Mouse (Mus musculus) stomach, embryonic 16.5 days (tissue): ENCODE results near the gene Gm11060. TPM values are rescaled to one million over a fixed set of nuclear protein-coding genes. Genes with fewer than 3 reads are reported as not detected.

ENCODE experiments used
- ATAC-seq: fragments of 200-750 bp; cut with Nextera tagmentation; 2 replicates; pipeline ENCODE4 v1.8.0; 2017; ENCODE audit warnings: moderate number of reproducible peaks, moderate TSS enrichment; ENCODE audit not compliant: insufficient read depth, low FRiP score
- H3K27ac ChIP-seq: fragments of 300-500 bp; sonication (generic); 2 replicates; pipeline ENCODE4 v1.5.1; 2014; ENCODE audit warnings: low read length
- H3K27me3 ChIP-seq: fragments of 300-500 bp; sonication (generic); 2 replicates; pipeline ENCODE4 v1.6.1; 2014; ENCODE audit warnings: low read length, control low read depth, mixed read lengths; ENCODE audit not compliant: control insufficient read depth, insufficient read depth
- H3K36me3 ChIP-seq: fragments of 300-500 bp; sonication (generic); 2 replicates; pipeline ENCODE4 v1.6.1; 2014; ENCODE audit warnings: low read length; ENCODE audit not compliant: control insufficient read depth, insufficient read depth
- H3K4me1 ChIP-seq: fragments of 300-500 bp; sonication (generic); 2 replicates; pipeline ENCODE4 v1.6.1; 2014; ENCODE audit warnings: low read length, control low read depth, mixed read lengths; ENCODE audit not compliant: control insufficient read depth, insufficient read depth
- H3K4me2 ChIP-seq: fragments of 300-500 bp; sonication (generic); 2 replicates; pipeline ENCODE4 v1.6.1; 2014; ENCODE audit warnings: low read depth, low read length, mixed read lengths
- H3K4me3 ChIP-seq: fragments of 300-500 bp; sonication (generic); replicated peaks from 2 replicates; pipeline ENCODE4 v1.5.1; 2014; ENCODE audit warnings: mild to moderate bottlenecking, low read length
- H3K9ac ChIP-seq: fragments of 300-500 bp; sonication (generic); 2 replicates; pipeline ENCODE4 v1.6.1; 2014; ENCODE audit warnings: low read length
- H3K9me3 ChIP-seq: fragments of 300-500 bp; sonication (generic); replicated peaks from 2 replicates; pipeline ENCODE4 v1.6.1; 2016; ENCODE audit warnings: low read length, control low read depth; ENCODE audit not compliant: control insufficient read depth
- WGBS: fragments of 180-500 bp; shearing (Covaris S2); extraction: QIAGEN DNeasy Blood & Tissue Kit; methylation state at CpG from one replicate; pipeline ENCODE4 v1.1.7; 2014; 5-methylcytosine and 5-hydroxymethylcytosine counted together
- polyA plus RNA-seq: library from polyadenylated mRNA; unstranded; fragments of >200 nt; fragmentation: Nextera tagmentation; extraction: Ambion mirVana; gene quantifications from 2 replicates; pipeline ENCODE4 v1.2.1, GENCODE M21; 2015

Gm11060 gene
- polyA plus RNA-seq, 1 experiment from 2014 or later = not detected

DNA sequence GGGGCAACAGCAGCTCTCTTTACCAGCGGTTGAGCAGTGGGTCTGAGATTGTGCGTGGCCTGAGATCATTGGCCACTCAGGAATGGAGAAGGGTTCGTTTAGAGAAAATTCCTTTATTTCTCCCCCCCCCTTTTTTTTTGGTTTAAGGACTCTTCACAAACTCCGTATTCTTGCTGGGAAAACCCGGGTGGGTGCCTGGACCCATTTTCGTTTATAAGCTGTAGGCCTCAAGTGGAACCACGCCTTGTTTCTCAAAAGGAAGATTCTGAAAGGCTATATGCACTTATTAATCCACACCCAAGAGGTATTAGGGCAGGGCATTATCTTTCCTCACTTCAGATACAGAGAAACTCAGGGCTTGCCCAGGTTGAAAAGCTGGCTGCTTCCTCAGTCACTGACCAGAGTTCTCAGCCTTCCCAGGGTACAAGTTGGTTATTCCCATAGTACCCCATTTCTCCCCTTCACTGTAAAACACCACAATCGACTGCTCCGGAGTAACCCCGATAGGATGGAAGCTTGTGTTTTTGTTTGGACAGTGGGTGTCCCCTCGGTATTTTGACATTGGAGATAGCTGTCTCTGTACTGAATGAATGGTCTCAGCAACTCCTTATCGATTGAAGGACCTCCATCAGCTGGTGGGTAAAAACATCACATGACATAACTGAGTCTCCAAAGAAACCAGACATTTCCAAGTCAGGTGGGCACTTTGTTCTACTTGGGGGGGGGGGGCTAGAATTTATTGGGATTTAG lies 39.4 kb downstream of the Gm11060 start:
- H3K4me1 ChIP-seq = peaks cover 16% of the 10 kb centered on the region; the same call in 1 of the 2 replicates
- no peaks in the 10 kb centered on the region for H3K9me3 ChIP-seq
- H3K27me3 ChIP-seq = peaks cover 93% of the 10 kb centered on the region
- H3K4me3 ChIP-seq = peak overlapping the region; percentile 27
- no peaks in the 10 kb centered on the region for H3K36me3 ChIP-seq
- no peak overlapping the region for H3K9ac ChIP-seq
- 13% methylated on average over 12 of the region's 12 CpGs for WGBS
- H3K27ac ChIP-seq = no peak overlapping the region
- ATAC-seq = no peak
- peak overlapping the region; percentile 5; the same call in 1 of the 2 replicates for H3K4me2 ChIP-seq

DNA sequence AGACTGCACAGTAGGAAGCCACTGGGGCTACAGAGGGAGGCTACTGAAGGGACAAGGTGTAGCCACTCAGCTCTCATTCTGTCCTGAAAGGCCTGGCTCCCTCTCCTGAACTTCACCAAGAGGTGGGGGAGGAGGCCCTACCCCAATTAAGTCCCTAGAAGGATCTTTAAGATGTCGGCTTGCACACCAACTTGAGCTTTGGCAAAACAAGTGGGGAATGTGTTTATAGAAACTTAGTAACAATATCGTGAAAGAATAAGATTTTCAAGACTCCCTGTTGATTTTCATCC lies 39.9 kb downstream of the Gm11060 start:
- Histone ChIP-seq H3K27me3 (peaks cover 93% of the 10 kb centered on the region), H3K36me3 (no peaks in the 10 kb centered on the region), H3K4me1 (peaks cover 12% of the 10 kb centered on the region; the same call in 1 of the 2 replicates), H3K4me3 (no peak overlapping the region), H3K9me3 (no peaks in the 10 kb centered on the region), H3K4me2 (0 out of 2 replicates have a peak overlapping the region, but pooled peaks have one; percentile 19), H3K9ac (no peak overlapping the region), H3K27ac (no peak overlapping the region)
- no peak for ATAC-seq
- 14% methylated on average over 2 of the region's 2 CpGs for WGBS

DNA sequence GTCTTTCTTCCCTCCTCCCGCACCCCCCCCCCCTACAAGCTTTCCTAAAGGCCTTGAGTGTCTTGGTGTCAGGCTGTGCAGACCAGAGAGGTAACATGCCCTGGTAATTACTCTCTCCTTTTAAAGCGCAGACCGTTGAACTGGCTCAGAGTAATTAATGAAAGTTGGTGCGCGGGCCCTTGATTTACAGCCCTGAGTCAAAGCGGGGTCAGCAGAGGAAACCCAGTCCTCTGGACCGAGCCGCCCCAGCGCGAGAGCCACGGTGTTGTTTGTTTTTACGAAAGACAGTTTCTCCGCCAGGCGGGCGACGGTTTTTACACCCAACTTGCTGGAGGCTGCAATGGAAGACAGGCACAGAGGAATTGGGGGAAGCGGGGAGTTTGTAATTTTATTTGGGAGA lies 40.5 kb downstream of the Gm11060 start:
- no peak overlapping the region for H3K27ac ChIP-seq
- H3K36me3 ChIP-seq = no peaks in the 10 kb centered on the region
- 4% methylated on average over 16 of the region's 17 CpGs for WGBS
- peak overlapping the region; percentile 19; the same call in 1 of the 2 replicates for H3K4me2 ChIP-seq
- no peak overlapping the region for H3K9ac ChIP-seq
- H3K4me1 ChIP-seq = peaks cover 7% of the 10 kb centered on the region; the same call in 1 of the 2 replicates
- peaks cover 93% of the 10 kb centered on the region for H3K27me3 ChIP-seq
- no peak overlapping the region for H3K4me3 ChIP-seq
- no peaks in the 10 kb centered on the region for H3K9me3 ChIP-seq
- no peak for ATAC-seq

DNA sequence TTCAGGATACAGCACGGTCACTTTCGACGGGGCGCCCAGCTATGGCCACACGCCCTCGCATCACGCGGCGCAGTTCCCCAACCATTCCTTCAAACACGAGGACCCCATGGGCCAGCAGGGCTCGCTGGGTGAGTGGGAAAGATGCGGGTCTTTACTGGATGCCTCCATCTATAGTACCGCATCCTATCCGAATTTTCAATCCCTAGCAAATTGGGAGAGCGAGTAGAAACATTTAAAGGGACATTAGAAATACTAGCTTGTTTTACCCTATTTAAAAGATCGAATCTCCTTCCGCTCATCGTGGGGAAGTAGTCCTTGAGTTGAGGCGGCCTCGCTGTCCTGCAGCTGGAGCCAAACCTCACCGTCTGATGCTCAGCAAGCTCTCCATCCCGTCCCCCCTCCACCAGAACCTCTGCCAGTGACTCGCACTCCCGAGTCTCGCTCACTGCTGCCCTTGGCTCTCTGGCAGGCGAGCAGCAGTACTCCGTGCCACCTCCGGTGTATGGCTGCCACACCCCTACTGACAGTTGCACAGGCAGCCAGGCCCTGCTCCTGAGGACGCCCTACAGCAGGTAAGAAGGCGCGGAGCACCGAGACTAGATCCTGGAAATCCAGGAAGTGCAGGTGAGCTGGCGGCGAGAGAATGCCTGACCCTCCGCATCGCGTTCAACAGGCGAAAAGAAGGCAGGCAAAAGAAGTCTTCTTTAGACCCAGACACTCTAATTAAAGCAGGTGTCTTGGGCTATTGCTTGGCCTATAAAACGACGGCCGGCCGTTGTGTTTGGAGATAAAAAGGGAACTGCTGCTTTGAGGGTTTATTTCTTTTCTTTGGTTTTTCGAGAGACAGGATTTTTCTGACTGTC lies 41.3 kb downstream of the Gm11060 start:
- Histone ChIP-seq H3K4me3 (peak overlapping the region; percentile 19; the same call in 1 of the 2 replicates), H3K9me3 (no peaks in the 10 kb centered on the region), H3K36me3 (no peaks in the 10 kb centered on the region), H3K4me1 (peaks cover 7% of the 10 kb centered on the region; the same call in 1 of the 2 replicates), H3K27ac (no peak overlapping the region), H3K9ac (no peak overlapping the region), H3K27me3 (peaks cover 90% of the 10 kb centered on the region), H3K4me2 (peak overlapping the region; percentile 25; the same call in 1 of the 2 replicates)
- ATAC-seq = no peak
- 6% methylated on average over 43 of the region's 43 CpGs for WGBS

DNA sequence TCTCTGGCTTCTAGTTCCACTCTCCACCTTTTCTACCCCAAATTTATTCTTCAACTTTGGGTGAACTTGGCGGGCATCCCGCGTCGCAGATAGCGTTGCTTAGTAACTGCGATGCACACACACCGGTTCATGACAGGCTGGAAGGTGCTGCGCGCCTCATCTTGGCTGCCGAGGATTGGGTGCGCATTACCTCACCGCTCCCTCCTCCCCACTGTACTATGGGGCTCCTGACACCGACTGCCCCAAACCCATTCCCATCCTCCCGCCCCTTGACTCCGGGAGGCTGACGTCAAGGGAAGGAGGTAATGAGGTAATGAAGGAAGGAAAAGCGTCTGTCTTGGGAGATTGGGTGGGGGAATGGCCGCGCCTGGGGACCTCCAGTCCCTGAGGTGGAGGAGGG lies 42.5 kb downstream of the Gm11060 start:
- WGBS = 4% methylated on average over 19 of the region's 19 CpGs
- no peak overlapping the region for H3K4me2 ChIP-seq
- peaks cover 7% of the 10 kb centered on the region; the same call in 1 of the 2 replicates for H3K4me1 ChIP-seq
- H3K36me3 ChIP-seq = no peaks in the 10 kb centered on the region
- peak; percentile 77; the same call in 1 of the 2 replicates for ATAC-seq
- no peak overlapping the region for H3K27ac ChIP-seq
- H3K9me3 ChIP-seq = no peaks in the 10 kb centered on the region
- H3K4me3 ChIP-seq = no peak overlapping the region
- no peak overlapping the region for H3K9ac ChIP-seq
- peaks cover 86% of the 10 kb centered on the region for H3K27me3 ChIP-seq

DNA sequence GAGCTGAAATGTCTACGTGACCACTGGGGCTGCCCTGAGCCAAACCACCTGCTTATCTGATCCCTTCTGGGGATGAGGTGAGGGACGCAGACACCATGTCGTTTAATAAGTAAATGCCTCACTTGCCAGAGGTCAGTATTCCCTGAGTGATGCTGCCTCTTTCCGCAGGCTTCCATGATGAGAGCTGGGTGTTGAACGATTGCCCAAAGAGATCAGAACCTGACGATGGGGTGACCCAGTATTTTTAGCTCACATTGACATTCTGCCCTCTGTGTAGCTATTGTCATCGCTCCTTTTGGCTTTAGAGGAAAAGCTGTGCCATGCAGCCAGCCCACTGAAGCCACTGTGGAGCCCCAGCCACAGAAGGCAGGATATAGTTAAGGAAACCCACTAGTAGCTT lies 47.7 kb downstream of the Gm11060 start:
- Histone ChIP-seq H3K27me3 (peaks cover 45% of the 10 kb centered on the region), H3K27ac (no peak overlapping the region), H3K9ac (no peak overlapping the region), H3K4me2 (no peak overlapping the region), H3K4me1 (no peaks in the 10 kb centered on the region), H3K4me3 (no peak overlapping the region), H3K36me3 (no peaks in the 10 kb centered on the region), H3K9me3 (no peaks in the 10 kb centered on the region)
- WGBS = 46% methylated on average over 7 of the region's 7 CpGs
- ATAC-seq = no peak

DNA sequence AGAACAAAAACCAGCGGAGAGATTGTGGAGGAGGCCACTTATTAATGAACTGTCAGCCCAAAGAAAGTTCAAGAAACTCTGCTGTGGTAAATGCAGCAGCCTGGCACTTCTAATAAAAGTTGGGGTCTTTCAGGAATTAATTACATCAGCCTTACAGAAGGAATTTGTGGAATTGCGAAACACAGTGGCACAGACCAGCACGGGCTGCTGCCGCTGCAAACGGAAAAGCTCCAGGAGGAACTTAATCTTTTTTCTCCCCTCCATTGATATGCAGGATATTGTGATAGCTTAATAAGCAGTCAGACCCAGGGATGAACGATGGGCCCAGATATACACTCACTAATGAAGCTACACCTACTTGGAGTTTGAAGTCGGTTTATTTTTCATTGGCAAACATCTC lies 49.6 kb downstream of the Gm11060 start:
- Histone ChIP-seq H3K4me1 (no peaks in the 10 kb centered on the region), H3K27ac (no peak overlapping the region), H3K27me3 (peaks cover 31% of the 10 kb centered on the region), H3K36me3 (no peaks in the 10 kb centered on the region), H3K9ac (no peak overlapping the region), H3K9me3 (no peaks in the 10 kb centered on the region), H3K4me2 (no peak overlapping the region), H3K4me3 (no peak overlapping the region)
- ATAC-seq = no peak
- 36% methylated on average over 7 of the region's 7 CpGs for WGBS
